Mouse (Mus musculus) myocyte (in vitro differentiated cells): ENCODE data around the gene Phactr4. TPM values are rescaled to one million over a fixed set of nuclear protein-coding genes. Genes with fewer than 3 reads are reported as not detected.

Experiments used
- H3K27me3 ChIP-seq: one replicate; pipeline ENCODE4 v1.6.1; 2011; ENCODE audit not compliant: control insufficient read depth, insufficient read depth, insufficient read length
- H3K36me3 ChIP-seq: one replicate; pipeline ENCODE4 v1.6.1; 2011; ENCODE audit not compliant: control insufficient read depth, insufficient read depth
- H3K4me2 ChIP-seq: one replicate; pipeline ENCODE4 v1.6.1; 2011; ENCODE audit warnings: low read depth, control low read depth
- H3K4me3 ChIP-seq: one replicate; pipeline ENCODE4 v1.5.1; 2011; ENCODE audit warnings: mild to moderate bottlenecking, control low read depth, moderate library complexity
- H3K79me2 ChIP-seq: one replicate; pipeline ENCODE4 v1.6.1; 2011; ENCODE audit not compliant: control insufficient read depth, insufficient read depth
- H3ac ChIP-seq: one replicate; pipeline ENCODE4 v1.6.1; 2011; ENCODE audit not compliant: control insufficient read depth, insufficient read length
- CEBPB ChIP-seq: IDR thresholded peaks from 2 replicates; pipeline ENCODE4 v1.6.1; 2011; ENCODE audit warnings: mild to moderate bottlenecking, moderate library complexity; ENCODE audit not compliant: poor library complexity, insufficient read depth, severe bottlenecking
- E2F4 ChIP-seq: IDR thresholded peaks from one replicate; pipeline ENCODE4 v1.6.1; 2011; ENCODE audit warnings: mild to moderate bottlenecking, control low read depth, moderate library complexity; ENCODE audit not compliant: insufficient read depth
- MAX ChIP-seq: IDR thresholded peaks from one replicate; pipeline ENCODE4 v1.6.1; 2011; ENCODE audit warnings: low read depth, mild to moderate bottlenecking, control low read depth
- MYOD1 ChIP-seq, 3 experiments: IDR thresholded peaks; one replicate each; pipeline ENCODE4 v1.6.1; 2011; ENCODE audit warnings: control low read depth in 2 of 3, low read depth in 2 of 3, mild to moderate bottlenecking in 2 of 3, moderate library complexity in 1 of 3; ENCODE audit not compliant: insufficient read length in 2 of 3, control insufficient read depth in 1 of 3
- MYOG ChIP-seq, 3 experiments: IDR thresholded peaks; one replicate each; pipeline ENCODE4 v1.6.1; 2011; ENCODE audit warnings: control low read depth in 2 of 3, low read depth in 2 of 3, mild to moderate bottlenecking in 2 of 3; ENCODE audit not compliant: insufficient read length in 2 of 3, control insufficient read depth in 1 of 3, insufficient read depth in 1 of 3
- POLR2A ChIP-seq: IDR thresholded peaks from one replicate; pipeline ENCODE4 v1.6.1; 2011; ENCODE audit warnings: low read depth, mild to moderate bottlenecking, control low read depth, moderate library complexity; ENCODE audit not compliant: insufficient read length
- POLR2AphosphoS2 ChIP-seq: IDR thresholded peaks from one replicate; pipeline ENCODE4 v1.6.1; 2011; ENCODE audit warnings: low read depth, control low read depth; ENCODE audit not compliant: insufficient read length
- REST ChIP-seq: IDR thresholded peaks from one replicate; pipeline ENCODE4 v1.6.1; 2011; ENCODE audit warnings: mild to moderate bottlenecking, control low read depth, moderate library complexity; ENCODE audit not compliant: insufficient read depth, insufficient read length
- SRF ChIP-seq: IDR thresholded peaks from one replicate; pipeline ENCODE4 v1.6.1; 2011; ENCODE audit warnings: low read depth; ENCODE audit not compliant: control insufficient read depth, insufficient read length
- TCF12 ChIP-seq: IDR thresholded peaks from one replicate; pipeline ENCODE4 v1.6.1; 2011; ENCODE audit warnings: mild to moderate bottlenecking, control low read depth; ENCODE audit not compliant: poor library complexity, insufficient read depth, severe bottlenecking
- TCF3 ChIP-seq: IDR thresholded peaks from one replicate; pipeline ENCODE4 v1.6.1; 2011; ENCODE audit warnings: low read depth, control low read depth; ENCODE audit not compliant: insufficient read length
- USF1 ChIP-seq: IDR thresholded peaks from one replicate; pipeline ENCODE4 v1.6.1; 2011; ENCODE audit warnings: low read depth, mild to moderate bottlenecking, control low read depth, moderate library complexity
- polyA plus RNA-seq: library from polyadenylated mRNA; unstranded; fragments of >200 nt; fragmentation: generic; extraction: Trizol; gene quantifications from one replicate; pipeline ENCODE4 v1.2.1, GENCODE M21; 2012; ENCODE audit warnings: missing spikeins

The Phactr4 gene
- polyA plus RNA-seq, 1 experiment, result 15.8 TPM

DNA sequence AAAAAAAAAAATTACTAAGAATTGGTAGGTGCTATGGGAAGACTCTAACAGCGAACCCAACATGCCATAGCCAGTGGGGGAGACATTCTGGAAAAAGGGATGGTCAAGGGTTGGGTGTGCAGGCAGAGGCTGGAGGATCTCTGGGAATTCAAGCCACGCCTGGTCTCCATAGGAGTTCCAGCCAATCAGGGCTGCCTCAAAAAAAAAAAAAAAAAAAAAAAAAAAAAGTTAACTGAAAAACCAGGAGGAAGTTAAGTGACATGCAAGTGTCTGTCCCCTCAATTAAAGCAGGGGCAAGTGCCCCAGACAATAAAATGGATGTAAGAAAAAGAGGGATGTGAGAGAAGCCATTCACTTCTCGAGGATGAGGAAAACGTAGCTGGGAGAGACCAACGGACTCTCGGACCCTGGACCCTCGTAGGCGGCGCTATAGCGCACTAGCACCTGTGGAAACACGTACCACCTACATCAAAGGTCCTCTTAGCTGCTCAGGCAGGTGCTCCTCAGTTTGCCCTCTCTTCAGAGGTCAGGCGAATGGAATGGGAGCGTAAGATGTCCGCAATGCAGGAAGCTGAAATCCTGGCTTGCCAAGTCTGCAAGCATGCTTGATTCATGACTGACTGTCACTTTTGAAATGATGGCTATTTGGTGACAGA is 10.6 kb upstream of the Phactr4 start:
- TF ChIP-seq REST (no peak), E2F4 (no peak), MYOG (IDR thresholded peaks at IDR 0.05; ENCODE audit: control insufficient read depth in 1 of 3, insufficient read depth in 1 of 3, insufficient read length in 2 of 3, low read depth in 2 of 3) (no peak), TCF12 (no peak)
- Histone ChIP-seq H3K4me3 (no peak overlapping the region), H3ac (no peak overlapping the region)

GRCm38 (mm10) chr4:132428022-132428542 is 5.8 kb upstream of the Phactr4 start:
- Histone ChIP-seq H3K4me3 (no peak overlapping the region), H3ac (no peak overlapping the region), H3K79me2 (no peaks in the 10 kb centered on the region), H3K4me2 (peak overlapping the region; percentile 44), H3K27me3 (no peaks in the 10 kb centered on the region), H3K36me3 (no peaks in the 10 kb centered on the region)
- TF ChIP-seq MAX, result no peak
- TF ChIP-seq REST, result no peak
- no peak for TF ChIP-seq CEBPB
- TF ChIP-seq MYOG (IDR thresholded peaks at IDR 0.05; ENCODE audit: control insufficient read depth in 1 of 3, insufficient read depth in 1 of 3, insufficient read length in 2 of 3, low read depth in 2 of 3), result peak in 1 of 3 experiments; percentile 39
- TF ChIP-seq SRF, result no peak
- no peak for TF ChIP-seq USF1
- peak in 2 of 3 experiments; percentile 41 to 43 for TF ChIP-seq MYOD1 (IDR thresholded peaks at IDR 0.05; ENCODE audit: control insufficient read depth in 1 of 3, insufficient read length in 2 of 3, low read depth in 2 of 3)
- TF ChIP-seq E2F4, result no peak
- no peak for TF ChIP-seq TCF3
- no peak for TF ChIP-seq POLR2AphosphoS2
- TF ChIP-seq POLR2A, result no peak
- no peak for TF ChIP-seq TCF12

More for the DNA sequence above, 10.6 kb upstream of the Phactr4 start:
- Histone ChIP-seq H3K36me3 (no peaks in the 10 kb centered on the region), H3K4me2 (peak overlapping the region; percentile 55), H3K79me2 (no peaks in the 10 kb centered on the region), H3K27me3 (no peaks in the 10 kb centered on the region)

DNA sequence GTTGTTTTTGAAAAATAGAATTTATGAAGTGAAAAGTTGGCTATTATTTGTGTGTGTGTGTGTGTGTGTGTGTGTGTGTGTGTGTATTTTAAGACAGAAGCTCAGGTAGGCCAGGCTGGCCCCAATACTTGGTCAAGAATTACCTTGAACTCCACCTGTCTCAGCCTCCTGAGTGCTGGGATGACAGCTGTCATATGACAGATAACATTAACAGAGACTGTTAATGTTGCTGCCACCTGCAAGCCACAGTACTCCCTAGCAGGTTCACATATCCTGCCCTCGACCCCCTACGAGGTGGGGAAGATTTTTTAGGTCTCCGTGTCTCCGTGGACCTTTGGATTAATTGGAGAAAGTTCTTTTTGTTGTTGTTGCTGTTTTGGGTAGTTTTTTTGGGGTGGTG is 5.2 kb upstream of the Phactr4 start:
- no peaks in the 10 kb centered on the region for H3K36me3 ChIP-seq
- TF ChIP-seq CEBPB (no peak), E2F4 (no peak), MAX (no peak), USF1 (no peak), MYOG (IDR thresholded peaks at IDR 0.05; ENCODE audit: control insufficient read depth in 1 of 3, insufficient read depth in 1 of 3, insufficient read length in 2 of 3, low read depth in 2 of 3) (no peak), POLR2A (no peak), MYOD1 (IDR thresholded peaks at IDR 0.05; ENCODE audit: control insufficient read depth in 1 of 3, insufficient read length in 2 of 3, low read depth in 2 of 3) (no peak), TCF3 (no peak), TCF12 (no peak), REST (no peak), SRF (no peak), POLR2AphosphoS2 (no peak)
- H3K4me2 ChIP-seq, result peak overlapping the region; percentile 44
- no peak overlapping the region for H3ac ChIP-seq
- H3K4me3 ChIP-seq, result no peak overlapping the region
- H3K27me3 ChIP-seq, result no peaks in the 10 kb centered on the region
- H3K79me2 ChIP-seq, result no peaks in the 10 kb centered on the region

- H3K4me2 ChIP-seq, result no peak overlapping the region
- no peak overlapping the region for H3K4me3 ChIP-seq
- no peak overlapping the region for H3ac ChIP-seq
- peaks cover 4% of the 10 kb centered on the region for H3K79me2 ChIP-seq
- TF ChIP-seq CEBPB (no peak), REST (no peak), SRF (no peak), TCF12 (no peak), MAX (no peak), TCF3 (no peak), MYOD1 (IDR thresholded peaks at IDR 0.05; ENCODE audit: control insufficient read depth in 1 of 3, insufficient read length in 2 of 3, low read depth in 2 of 3) (no peak), POLR2AphosphoS2 (no peak), MYOG (IDR thresholded peaks at IDR 0.05; ENCODE audit: control insufficient read depth in 1 of 3, insufficient read depth in 1 of 3, insufficient read length in 2 of 3, low read depth in 2 of 3) (no peak), POLR2A (no peak), E2F4 (no peak), USF1 (no peak)
- no peaks in the 10 kb centered on the region for H3K27me3 ChIP-seq
- no peaks in the 10 kb centered on the region for H3K36me3 ChIP-seq
These were observed 3.7 kb upstream of the Phactr4 start for GRCm38 (mm10) chr4:132426021-132426420.

DNA sequence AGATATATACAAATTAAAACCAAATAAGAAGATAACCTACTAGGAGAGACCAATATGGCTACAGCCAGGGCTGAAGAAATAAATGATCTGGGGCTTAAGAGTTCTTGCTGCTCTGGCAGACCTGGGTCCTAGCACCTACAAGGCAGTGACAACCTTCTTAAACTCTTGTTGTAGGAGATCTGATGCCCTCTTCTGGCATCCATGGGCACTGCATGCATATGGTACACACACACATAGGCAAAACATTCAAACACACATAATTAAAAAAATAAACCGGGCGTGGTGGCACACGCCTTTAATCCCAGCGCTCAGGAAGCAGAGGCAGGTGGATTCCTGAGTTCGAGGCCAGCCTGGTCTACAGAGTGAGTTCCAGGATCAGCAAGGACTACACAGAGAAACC is 2.5 kb upstream of the Phactr4 start:
- H3K4me2 ChIP-seq, result no peak overlapping the region
- peaks cover 14% of the 10 kb centered on the region for H3K79me2 ChIP-seq
- no peaks in the 10 kb centered on the region for H3K36me3 ChIP-seq
- H3K4me3 ChIP-seq, result no peak overlapping the region
- H3ac ChIP-seq, result no peak overlapping the region
- no peak for TF ChIP-seq USF1
- TF ChIP-seq MAX, result no peak
- TF ChIP-seq MYOD1 (IDR thresholded peaks at IDR 0.05; ENCODE audit: control insufficient read depth in 1 of 3, insufficient read length in 2 of 3, low read depth in 2 of 3), result no peak
- no peak for TF ChIP-seq TCF12
- TF ChIP-seq POLR2A, result no peak
- TF ChIP-seq CEBPB, result no peak
- no peak for TF ChIP-seq REST
- TF ChIP-seq POLR2AphosphoS2, result no peak
- no peak for TF ChIP-seq TCF3
- no peak for TF ChIP-seq E2F4
- no peak for TF ChIP-seq SRF
- no peak for TF ChIP-seq MYOG (IDR thresholded peaks at IDR 0.05; ENCODE audit: control insufficient read depth in 1 of 3, insufficient read depth in 1 of 3, insufficient read length in 2 of 3, low read depth in 2 of 3)
- H3K27me3 ChIP-seq, result no peaks in the 10 kb centered on the region
